Mouse (Mus musculus) midbrain, embryonic 13.5 days (tissue): ENCODE results near the gene Mapkapk2. TPM values are rescaled to one million over a fixed set of nuclear protein-coding genes. Genes with fewer than 3 reads are reported as not detected.
"Not testable (repeated sequence)": the region's sequence is repeated elsewhere in the genome, so short reads cannot be mapped to it uniquely, and the experiment has no call there.

ENCODE experiments used
- ATAC-seq: fragments of 200-750 bp; cut with Nextera tagmentation; 2 replicates; pipeline ENCODE4 v1.8.0; 2017; ENCODE audit warnings: mild to moderate bottlenecking, moderate TSS enrichment, moderate library complexity
- H3K27ac ChIP-seq: fragments of 300-500 bp; sonication (generic); 2 replicates; pipeline ENCODE4 v1.5.1; 2015; ENCODE audit warnings: inconsistent platforms, mild to moderate bottlenecking, moderate library complexity
- H3K27me3 ChIP-seq: fragments of 300-500 bp; sonication (generic); 2 replicates; pipeline ENCODE4 v1.6.1; 2015; ENCODE audit warnings: mild to moderate bottlenecking, inconsistent platforms
- H3K36me3 ChIP-seq: fragments of 300-500 bp; sonication (generic); 2 replicates; pipeline ENCODE4 v1.6.1; 2015; ENCODE audit warnings: mild to moderate bottlenecking, inconsistent platforms
- H3K4me1 ChIP-seq: fragments of 300-500 bp; sonication (generic); replicated peaks from 2 replicates; pipeline ENCODE4 v1.6.1; 2015; ENCODE audit warnings: inconsistent platforms
- H3K4me2 ChIP-seq: fragments of 300-500 bp; sonication (generic); replicated peaks from 2 replicates; pipeline ENCODE4 v1.6.1; 2015; ENCODE audit warnings: moderate library complexity, mild to moderate bottlenecking, inconsistent platforms
- H3K4me3 ChIP-seq: fragments of 300-500 bp; sonication (generic); replicated peaks from 2 replicates; pipeline ENCODE4 v1.5.1; 2015; ENCODE audit warnings: mild to moderate bottlenecking, inconsistent platforms
- H3K9ac ChIP-seq: fragments of 300-500 bp; sonication (generic); replicated peaks from 2 replicates; pipeline ENCODE4 v1.6.1; 2015; ENCODE audit warnings: mild to moderate bottlenecking, inconsistent platforms
- H3K9me3 ChIP-seq: fragments of 300-500 bp; sonication (generic); 2 replicates; pipeline ENCODE4 v1.6.1; 2016; ENCODE audit warnings: mild to moderate bottlenecking, inconsistent platforms
- WGBS: fragments of 180-500 bp; shearing (Covaris S2); methylation state at CpG from one replicate; pipeline ENCODE4 v1.1.7; 2015; 5-methylcytosine and 5-hydroxymethylcytosine counted together
- polyA plus RNA-seq: library from polyadenylated mRNA; unstranded; fragments of >200 nt; fragmentation: Nextera tagmentation; extraction: Ambion mirVana; gene quantifications from 2 replicates; pipeline ENCODE4 v1.2.1, GENCODE M21; 2015

The Mapkapk2 gene
- polyA plus RNA-seq, 1 experiment from 2014 or later, result 36.3 TPM

DNA sequence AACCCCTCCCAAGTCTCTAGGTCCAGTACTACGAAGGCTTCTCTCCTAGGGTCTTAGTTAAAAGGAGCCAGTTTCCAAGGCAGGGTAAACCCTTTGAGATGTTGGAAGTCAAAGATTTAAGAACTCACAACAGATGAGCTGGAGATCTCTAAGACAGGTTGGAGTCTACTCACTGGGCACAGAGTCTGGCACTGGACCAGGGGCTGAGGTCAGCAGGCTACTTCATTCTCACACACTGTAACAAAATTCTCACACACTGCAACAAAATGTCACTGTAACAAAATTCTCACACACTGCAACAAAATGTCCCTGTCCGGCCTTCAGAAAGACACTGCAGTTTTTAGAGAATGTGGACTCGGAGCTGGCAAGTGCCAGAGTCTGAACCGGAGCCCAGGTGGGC, 54.0 kb downstream of the Mapkapk2 start:
- Histone ChIP-seq H3K27ac (no peak overlapping the region), H3K4me3 (no peak overlapping the region), H3K27me3 (no peaks in the 10 kb centered on the region), H3K4me1 (no peaks in the 10 kb centered on the region), H3K9me3 (0 out of 2 replicates have a peak, but pooled peaks cover 3% of the 10 kb centered on the region), H3K4me2 (no peak overlapping the region), H3K9ac (no peak overlapping the region), H3K36me3 (no peaks in the 10 kb centered on the region)
- whole genome bisulfite sequencing, result 93% methylated on average over 4 of the region's 4 CpGs
- no peak for ATAC-seq

GRCm38 (mm10) chr1:131042721-131043120, 54.9 kb downstream of the Mapkapk2 start:
- H3K9ac ChIP-seq, result no peak overlapping the region
- WGBS, result 94% methylated on average over 3 of the region's 3 CpGs
- no peak for ATAC-seq
- no peak overlapping the region for H3K27ac ChIP-seq
- no peaks in the 10 kb centered on the region for H3K27me3 ChIP-seq
- H3K36me3 ChIP-seq, result no peaks in the 10 kb centered on the region
- 0 out of 2 replicates have a peak, but pooled peaks cover 3% of the 10 kb centered on the region for H3K9me3 ChIP-seq
- no peak overlapping the region for H3K4me2 ChIP-seq
- H3K4me1 ChIP-seq, result no peaks in the 10 kb centered on the region
- no peak overlapping the region for H3K4me3 ChIP-seq

- Histone ChIP-seq H3K9me3 (0 out of 2 replicates have a peak, but pooled peaks cover 3% of the 10 kb centered on the region), H3K4me3 (no peak overlapping the region), H3K4me2 (no peak overlapping the region), H3K27ac (no peak overlapping the region), H3K4me1 (no peaks in the 10 kb centered on the region), H3K9ac (no peak overlapping the region), H3K36me3 (no peaks in the 10 kb centered on the region), H3K27me3 (no peaks in the 10 kb centered on the region)
- WGBS, result 58% methylated on average over 2 of the region's 2 CpGs
- no peak for ATAC-seq
Measured at GRCm38 (mm10) chr1:131042263-131042662, 55.4 kb downstream of the Mapkapk2 start.

- H3K36me3 ChIP-seq, result no peaks in the 10 kb centered on the region
- no peaks in the 10 kb centered on the region for H3K27me3 ChIP-seq
- no peak overlapping the region for H3K9ac ChIP-seq
- no peak overlapping the region for H3K4me3 ChIP-seq
- ATAC-seq, result no peak
- H3K27ac ChIP-seq, result no peak overlapping the region
- 93% methylated on average over 5 of the region's 5 CpGs for WGBS
- no peak overlapping the region for H3K4me2 ChIP-seq
- no peaks in the 10 kb centered on the region for H3K4me1 ChIP-seq
- 0 out of 2 replicates have a peak, but pooled peaks cover 3% of the 10 kb centered on the region for H3K9me3 ChIP-seq
Measured at GRCm38 (mm10) chr1:131039479-131039878, 58.1 kb downstream of the Mapkapk2 start.

- Histone ChIP-seq H3K9me3 (0 out of 2 replicates have a peak, but pooled peaks cover 3% of the 10 kb centered on the region), H3K4me2 (no peak overlapping the region), H3K27me3 (no peaks in the 10 kb centered on the region), H3K4me1 (no peaks in the 10 kb centered on the region), H3K4me3 (no peak overlapping the region), H3K9ac (no peak overlapping the region), H3K36me3 (no peaks in the 10 kb centered on the region), H3K27ac (no peak overlapping the region)
- ATAC-seq, result no peak
- WGBS, result 93% methylated on average over 10 of the region's 10 CpGs
Measured at GRCm38 (mm10) chr1:131038415-131039017, 59.1 kb downstream of the Mapkapk2 start.

- Histone ChIP-seq H3K4me2 (no peak overlapping the region), H3K27ac (no peak overlapping the region), H3K36me3 (no peaks in the 10 kb centered on the region), H3K9ac (no peak overlapping the region), H3K9me3 (0 out of 2 replicates have a peak, but pooled peaks cover 1% of the 10 kb centered on the region), H3K4me1 (no peaks in the 10 kb centered on the region), H3K27me3 (no peaks in the 10 kb centered on the region), H3K4me3 (no peak overlapping the region)
- WGBS, result 95% methylated on average over 5 of the region's 5 CpGs
- ATAC-seq, result no peak
Measured at GRCm38 (mm10) chr1:131038001-131038400, 59.6 kb downstream of the Mapkapk2 start.

DNA sequence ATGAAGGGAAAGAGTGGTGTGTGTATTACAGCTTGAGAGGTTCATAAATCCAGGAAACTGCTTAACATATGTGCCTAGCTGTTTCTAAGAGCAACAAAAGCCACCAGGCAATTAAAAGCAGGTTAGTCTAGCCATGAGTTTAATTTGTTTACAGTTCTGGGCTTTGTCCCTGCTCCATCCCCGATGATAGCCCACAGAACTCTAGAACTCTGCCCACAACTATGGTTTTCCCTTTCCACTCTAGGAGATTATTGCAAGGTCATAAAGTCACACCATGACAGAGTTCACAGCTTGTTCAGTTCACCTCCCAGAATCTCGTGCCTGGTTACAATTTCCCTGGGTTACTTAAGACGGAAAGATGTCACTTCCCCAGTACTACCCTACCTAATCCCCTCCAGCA, 66.4 kb downstream of the Mapkapk2 start:
- ATAC-seq, result no peak
- no peaks in the 10 kb centered on the region for H3K27me3 ChIP-seq
- H3K9me3 ChIP-seq, result no peaks in the 10 kb centered on the region
- no peak overlapping the region for H3K9ac ChIP-seq
- no peaks in the 10 kb centered on the region for H3K4me1 ChIP-seq
- 58% methylated on average over 3 of the region's 3 CpGs for WGBS
- H3K36me3 ChIP-seq, result no peaks in the 10 kb centered on the region
- no peak overlapping the region for H3K4me3 ChIP-seq
- H3K4me2 ChIP-seq, result no peak overlapping the region
- H3K27ac ChIP-seq, result no peak overlapping the region

DNA sequence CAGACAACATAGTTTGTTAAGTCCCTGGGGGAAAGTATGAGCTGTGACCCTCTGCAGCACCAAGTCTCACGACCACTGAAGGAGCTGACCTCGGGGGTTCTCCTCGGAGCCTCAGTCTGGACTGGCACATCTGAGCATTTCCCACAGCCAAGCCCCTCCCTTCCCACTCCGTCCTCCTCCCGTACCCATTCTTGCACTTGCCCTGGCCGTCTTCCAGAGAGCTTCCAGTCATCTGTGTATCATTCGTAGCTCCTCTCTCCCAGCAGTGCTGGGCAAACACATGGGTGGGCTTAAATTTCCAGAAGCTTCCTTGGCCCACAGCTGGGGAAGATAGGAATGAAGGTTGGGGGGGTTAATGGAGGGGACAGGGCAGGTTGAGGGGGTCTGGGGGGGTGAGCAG, 67.4 kb downstream of the Mapkapk2 start:
- H3K9me3 ChIP-seq, result no peaks in the 10 kb centered on the region
- H3K4me1 ChIP-seq, result no peaks in the 10 kb centered on the region
- H3K4me3 ChIP-seq, result no peak overlapping the region
- H3K27ac ChIP-seq, result no peak overlapping the region
- ATAC-seq, result no peak
- no peak overlapping the region for H3K9ac ChIP-seq
- no peak overlapping the region for H3K4me2 ChIP-seq
- H3K36me3 ChIP-seq, result no peaks in the 10 kb centered on the region
- 70% methylated on average over 7 of the region's 7 CpGs for WGBS
- H3K27me3 ChIP-seq, result no peaks in the 10 kb centered on the region

- no peaks in the 10 kb centered on the region for H3K36me3 ChIP-seq
- ATAC-seq, result no peak
- H3K4me2 ChIP-seq, result no peak overlapping the region
- no peak overlapping the region for H3K9ac ChIP-seq
- WGBS, result 93% methylated on average over 3 of the region's 3 CpGs
- no peak overlapping the region for H3K27ac ChIP-seq
- no peak overlapping the region for H3K4me3 ChIP-seq
- H3K4me1 ChIP-seq, result no peaks in the 10 kb centered on the region
- H3K27me3 ChIP-seq, result no peaks in the 10 kb centered on the region
- no peaks in the 10 kb centered on the region for H3K9me3 ChIP-seq
Measured at GRCm38 (mm10) chr1:131029215-131029614, 68.4 kb downstream of the Mapkapk2 start.

DNA sequence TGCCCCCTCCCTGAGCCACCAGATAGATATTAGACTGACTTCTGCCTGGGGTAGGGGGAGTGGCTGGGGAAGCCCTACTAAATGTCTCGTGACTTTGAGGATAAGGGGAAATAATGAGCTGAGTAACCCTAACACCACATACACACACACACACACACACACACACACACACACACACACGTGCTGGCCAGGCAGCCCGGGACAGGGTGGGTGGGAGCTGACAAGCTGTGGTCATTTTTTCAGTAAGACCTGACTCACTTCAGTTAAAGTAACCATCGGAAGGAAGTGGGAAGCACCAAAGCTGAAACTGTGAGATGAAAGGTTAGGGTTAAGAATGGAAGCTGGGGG, 71.8 kb downstream of the Mapkapk2 start:
- Histone ChIP-seq H3K9ac (no peak overlapping the region), H3K36me3 (no peaks in the 10 kb centered on the region), H3K4me2 (no peak overlapping the region), H3K4me1 (no peaks in the 10 kb centered on the region), H3K9me3 (no peaks in the 10 kb centered on the region), H3K27me3 (no peaks in the 10 kb centered on the region), H3K27ac (no peak overlapping the region), H3K4me3 (no peak overlapping the region)
- WGBS, result 78% methylated on average over 4 of the region's 4 CpGs
- no peak for ATAC-seq

DNA sequence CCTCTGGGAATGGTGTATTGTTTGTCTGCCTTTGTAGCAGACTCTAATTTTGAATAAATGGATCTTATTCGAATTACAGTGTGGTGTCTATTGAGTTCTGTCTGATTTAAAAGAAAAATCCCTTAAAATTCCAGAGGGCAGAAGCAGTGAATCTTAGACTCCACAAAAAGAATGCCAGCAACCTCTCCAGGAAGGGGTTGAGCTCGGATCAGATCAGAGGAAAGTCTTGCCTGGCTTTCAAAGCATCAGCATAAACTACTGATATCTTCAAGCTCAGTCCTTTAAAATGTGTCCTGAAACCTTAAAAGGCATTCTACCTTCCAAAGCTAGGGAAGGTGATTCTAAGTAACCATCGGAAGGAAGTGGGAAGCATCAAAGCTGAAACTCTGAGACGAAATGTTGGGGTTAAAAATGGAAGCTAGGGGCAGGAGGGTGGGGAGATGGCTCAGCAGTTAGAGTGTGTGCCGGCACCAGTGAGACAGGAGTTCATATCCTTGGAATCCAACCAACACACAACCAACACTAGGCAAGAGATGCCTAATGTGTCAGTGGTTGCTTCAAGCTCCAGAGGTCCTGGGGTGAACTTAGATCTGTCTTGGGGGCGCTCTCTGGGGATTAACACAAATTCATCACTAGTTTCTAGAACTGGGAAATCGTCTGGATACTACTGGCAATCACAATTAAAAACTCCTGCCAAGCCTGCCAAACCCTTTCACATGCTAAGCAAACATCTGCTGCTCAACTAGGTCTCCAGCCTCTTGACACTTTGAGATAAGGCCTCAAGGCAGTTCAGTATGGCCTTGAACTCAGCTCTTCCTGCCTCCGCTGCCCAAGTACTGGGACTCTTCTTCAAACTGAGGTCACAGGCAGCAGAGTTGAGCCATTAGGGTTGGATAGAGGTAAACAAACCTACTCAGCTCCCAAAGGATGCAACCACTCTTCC, 72.5 kb downstream of the Mapkapk2 start:
- Histone ChIP-seq H3K4me2 (no peak overlapping the region), H3K4me3 (no peak overlapping the region), H3K4me1 (no peaks in the 10 kb centered on the region), H3K36me3 (no peaks in the 10 kb centered on the region), H3K27ac (no peak overlapping the region), H3K9me3 (no peaks in the 10 kb centered on the region), H3K9ac (no peak overlapping the region), H3K27me3 (no peaks in the 10 kb centered on the region)
- ATAC-seq, result no peak
- WGBS, result 84% methylated on average over 8 of the region's 8 CpGs

- H3K27me3 ChIP-seq, result not testable (repeated sequence)
- WGBS, result 86% methylated on average over 4 of the region's 4 CpGs
Measured at GRCm38 (mm10) chr1:131023250-131023858, 74.3 kb downstream of the Mapkapk2 start.

More at GRCm38 (mm10) chr1:131023250-131023858, 74.3 kb downstream of the Mapkapk2 start:
- H3K4me1 ChIP-seq, H3K4me2 ChIP-seq, ATAC-seq, H3K9ac ChIP-seq, H3K4me3 ChIP-seq, H3K36me3 ChIP-seq, H3K9me3 ChIP-seq, H3K27ac ChIP-seq: not testable (repeated sequence)
